Mouse (Mus musculus): Measurements from ENCODE around the gene Adam22. TPM values are rescaled to one million over a fixed set of nuclear protein-coding genes. Genes with fewer than 3 reads are reported as not detected.

The Adam22 gene
- polyA plus RNA-seq (2015; fragmentation: Nextera tagmentation; extraction: Ambion mirVana), result 7.4 and 7.7 TPM in 2 replicates

DNA sequence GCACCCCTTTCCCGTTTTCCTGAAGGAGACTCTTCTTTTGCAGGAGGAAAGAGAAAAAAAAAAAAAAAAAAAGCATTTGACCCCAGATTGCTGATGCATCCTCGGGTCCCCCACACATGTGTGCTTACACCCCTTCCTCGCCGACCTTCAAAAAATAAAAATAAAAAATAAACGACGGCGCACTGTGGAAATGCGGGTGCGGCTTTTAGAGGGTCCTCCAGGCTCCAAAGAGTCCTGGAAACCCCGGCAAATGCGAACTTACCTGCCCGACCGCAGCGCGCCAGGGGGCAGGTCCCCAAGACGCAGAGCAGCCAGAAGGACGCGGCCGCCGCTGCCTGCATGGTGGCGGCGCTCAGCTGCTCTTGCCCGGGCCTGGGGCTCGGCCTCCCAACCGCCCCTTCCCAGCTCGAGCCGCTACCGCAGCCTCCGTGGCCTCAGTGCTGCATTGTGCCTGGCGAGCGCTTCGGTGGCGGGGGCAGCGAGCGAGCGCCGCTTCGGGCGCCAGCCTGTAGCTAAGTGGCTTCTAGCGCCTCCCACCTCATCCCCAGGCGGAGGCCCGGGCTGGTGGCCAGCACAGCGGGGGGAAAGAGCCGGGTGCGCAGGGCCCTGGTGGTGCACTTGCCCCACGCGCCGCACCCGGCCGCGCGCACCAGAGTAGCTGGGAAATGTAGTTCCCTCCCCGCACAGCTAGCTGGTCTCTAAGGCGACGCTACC is at the start of gene Adam22:
Gene Adam22, minus strand, starts transcription at position 547 of the 714 bp plus-strand sequence.
- no peaks in the 10 kb centered on the region for H3K36me3 ChIP-seq (ENCODE audit: insufficient read depth, low read length)
- no peaks in the 10 kb centered on the region for H3K9me3 ChIP-seq (replicated peaks; ENCODE audit: low read length)
- WGBS, result under 1% methylated on average over 55 of the region's 55 CpGs
- no peaks in the 10 kb centered on the region for H3K4me1 ChIP-seq (replicated peaks; ENCODE audit: insufficient read depth, low read length)
- H3K4me3 ChIP-seq (replicated peaks; ENCODE audit: low read depth, low read length), result peak within 1 kb of the TSS; percentile 67
- no peaks in the 10 kb centered on the region for H3K27me3 ChIP-seq (ENCODE audit: insufficient read depth, low read length)
- peak within 1 kb of the TSS; percentile 90 for H3K4me2 ChIP-seq (ENCODE audit: low read length)
- DNase-seq (ENCODE audit: low spot score) (peak; percentile 81), ATAC-seq (replicated peaks; ENCODE audit: low FRiP score, low read depth) (peak; percentile 95)
- no peak within 1 kb of the TSS for H3K27ac ChIP-seq
- TF ChIP-seq CTCF (IDR thresholded peaks at IDR 0.05; ENCODE audit: low read depth), result no peak; the same call in 1 of the 2 replicates
- H3K9ac ChIP-seq (ENCODE audit: low read depth, low read length), result peak within 1 kb of the TSS; percentile 67

DNA sequence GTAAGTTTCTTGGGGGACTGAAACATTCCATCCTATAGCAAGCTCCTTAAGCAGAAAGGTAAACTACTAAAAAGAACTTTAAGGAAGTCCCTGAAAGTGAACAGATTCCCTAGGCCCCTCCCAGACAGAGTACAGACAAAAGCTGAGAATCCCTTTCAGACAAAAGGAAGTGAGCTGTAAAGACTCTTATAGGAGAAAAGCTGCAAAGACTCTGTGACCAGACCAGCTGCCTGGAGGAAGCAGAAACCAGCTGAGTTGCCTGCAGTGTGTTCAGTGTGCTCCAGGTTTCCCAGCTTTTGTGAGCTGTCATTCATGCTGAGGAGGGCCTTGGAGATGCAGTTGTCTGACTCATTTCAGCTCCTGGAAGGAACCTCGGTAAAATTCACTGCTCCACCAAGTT is 49.5 kb upstream of the Adam22 start:
- DNase-seq (ENCODE audit: low spot score) (no peak), ATAC-seq (replicated peaks; ENCODE audit: low FRiP score, low read depth) (no peak)
- peak overlapping the region; percentile 37; the same call in 1 of the 2 replicates for H3K27ac ChIP-seq
- no peak overlapping the region for H3K4me2 ChIP-seq (ENCODE audit: low read length)
- H3K9me3 ChIP-seq (replicated peaks; ENCODE audit: low read length), result no peaks in the 10 kb centered on the region
- 0 out of 2 replicates have a peak, but pooled peaks cover 7% of the 10 kb centered on the region for H3K36me3 ChIP-seq (ENCODE audit: insufficient read depth, low read length)
- H3K4me3 ChIP-seq (replicated peaks; ENCODE audit: low read depth, low read length), result no peak overlapping the region
- TF ChIP-seq CTCF (IDR thresholded peaks at IDR 0.05; ENCODE audit: low read depth), result no peak
- H3K27me3 ChIP-seq (ENCODE audit: insufficient read depth, low read length), result no peaks in the 10 kb centered on the region
- H3K4me1 ChIP-seq (replicated peaks; ENCODE audit: insufficient read depth, low read length), result 0 out of 2 replicates have a peak, but pooled peaks cover 3% of the 10 kb centered on the region
- WGBS, result 62% methylated on average over 1 of the region's 1 CpGs
- H3K9ac ChIP-seq (ENCODE audit: low read depth, low read length), result no peak overlapping the region

DNA sequence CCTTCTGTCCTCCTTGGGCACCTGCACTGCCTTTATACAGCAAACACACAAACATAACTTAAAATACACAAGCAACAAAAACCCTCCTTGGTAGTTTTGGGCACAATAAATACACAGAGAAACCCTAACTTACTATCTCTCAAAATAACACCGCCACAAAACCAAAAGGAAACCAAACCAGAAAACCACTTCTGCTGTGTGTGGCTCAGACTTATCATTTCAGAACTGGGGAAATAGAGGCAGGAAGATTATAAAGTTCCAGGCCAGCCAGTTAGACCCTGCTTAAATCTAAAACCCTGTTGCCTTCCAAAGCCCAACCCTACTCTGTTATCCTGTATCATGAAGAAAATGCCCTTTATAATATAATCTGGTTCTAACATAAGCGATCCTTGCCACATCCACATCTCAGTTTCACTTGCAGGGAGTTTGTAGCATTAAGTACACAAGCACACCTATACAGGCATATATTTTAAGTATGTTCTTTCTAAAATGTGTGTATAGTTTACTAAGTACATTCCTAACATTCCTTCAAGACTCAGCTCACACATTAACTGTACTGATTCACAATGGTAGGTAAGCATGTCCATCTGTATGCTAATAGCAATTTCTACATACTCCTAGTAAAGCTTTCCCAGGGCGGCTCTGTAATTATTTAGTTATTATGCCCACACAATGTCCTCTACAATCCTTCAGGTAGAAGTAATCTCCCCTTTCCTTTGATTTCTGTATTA is 48.9 kb upstream of the Adam22 start:
- Histone ChIP-seq H3K4me1 (replicated peaks; ENCODE audit: insufficient read depth, low read length) (0 out of 2 replicates have a peak, but pooled peaks cover 3% of the 10 kb centered on the region), H3K4me3 (replicated peaks; ENCODE audit: low read depth, low read length) (no peak overlapping the region), H3K9ac (ENCODE audit: low read depth, low read length) (no peak overlapping the region), H3K27ac (0 out of 2 replicates have a peak overlapping the region, but pooled peaks have one; percentile 37), H3K4me2 (ENCODE audit: low read length) (no peak overlapping the region), H3K36me3 (ENCODE audit: insufficient read depth, low read length) (0 out of 2 replicates have a peak, but pooled peaks cover 8% of the 10 kb centered on the region), H3K9me3 (replicated peaks; ENCODE audit: low read length) (no peaks in the 10 kb centered on the region), H3K27me3 (ENCODE audit: insufficient read depth, low read length) (no peaks in the 10 kb centered on the region)
- ATAC-seq (replicated peaks; ENCODE audit: low FRiP score, low read depth) (peak; percentile 57), DNase-seq (ENCODE audit: low spot score) (peak; percentile 31)
- TF ChIP-seq CTCF (IDR thresholded peaks at IDR 0.05; ENCODE audit: low read depth), result no peak
- WGBS, result 80% methylated on average over 3 of the region's 3 CpGs

DNA sequence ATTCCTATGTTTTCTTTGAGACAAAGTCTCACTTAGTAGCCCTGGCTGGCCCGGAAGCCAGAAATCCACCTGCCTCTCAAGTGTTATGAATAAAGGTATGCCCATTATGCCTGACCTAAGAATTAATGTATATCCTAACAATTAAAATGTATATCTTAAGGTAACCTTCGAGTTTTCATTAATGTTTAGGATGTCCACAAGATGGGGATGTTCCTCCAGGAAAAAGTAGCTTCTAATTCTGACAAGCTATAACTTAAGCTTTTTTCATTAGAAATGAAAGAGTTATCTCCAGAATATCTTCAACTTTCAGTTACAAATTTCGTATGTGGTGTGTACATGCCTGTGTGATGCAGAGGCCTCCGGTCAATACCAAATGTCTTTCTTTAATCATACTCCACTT is 40.8 kb upstream of the Adam22 start:
- no peaks in the 10 kb centered on the region for H3K27me3 ChIP-seq (ENCODE audit: insufficient read depth, low read length)
- no peak overlapping the region for H3K4me3 ChIP-seq (replicated peaks; ENCODE audit: low read depth, low read length)
- 87% methylated on average over 4 of the region's 4 CpGs for WGBS
- TF ChIP-seq CTCF (IDR thresholded peaks at IDR 0.05; ENCODE audit: low read depth), result peak; percentile 36
- H3K4me2 ChIP-seq (ENCODE audit: low read length), result no peak overlapping the region
- peaks cover 17% of the 10 kb centered on the region for H3K36me3 ChIP-seq (ENCODE audit: insufficient read depth, low read length)
- H3K27ac ChIP-seq, result no peak overlapping the region
- no peak for ATAC-seq (replicated peaks; ENCODE audit: low FRiP score, low read depth)
- H3K9ac ChIP-seq (ENCODE audit: low read depth, low read length), result no peak overlapping the region
- H3K9me3 ChIP-seq (replicated peaks; ENCODE audit: low read length), result no peaks in the 10 kb centered on the region
- H3K4me1 ChIP-seq (replicated peaks; ENCODE audit: insufficient read depth, low read length), result no peaks in the 10 kb centered on the region
- no peak for DNase-seq (ENCODE audit: low spot score)

DNA sequence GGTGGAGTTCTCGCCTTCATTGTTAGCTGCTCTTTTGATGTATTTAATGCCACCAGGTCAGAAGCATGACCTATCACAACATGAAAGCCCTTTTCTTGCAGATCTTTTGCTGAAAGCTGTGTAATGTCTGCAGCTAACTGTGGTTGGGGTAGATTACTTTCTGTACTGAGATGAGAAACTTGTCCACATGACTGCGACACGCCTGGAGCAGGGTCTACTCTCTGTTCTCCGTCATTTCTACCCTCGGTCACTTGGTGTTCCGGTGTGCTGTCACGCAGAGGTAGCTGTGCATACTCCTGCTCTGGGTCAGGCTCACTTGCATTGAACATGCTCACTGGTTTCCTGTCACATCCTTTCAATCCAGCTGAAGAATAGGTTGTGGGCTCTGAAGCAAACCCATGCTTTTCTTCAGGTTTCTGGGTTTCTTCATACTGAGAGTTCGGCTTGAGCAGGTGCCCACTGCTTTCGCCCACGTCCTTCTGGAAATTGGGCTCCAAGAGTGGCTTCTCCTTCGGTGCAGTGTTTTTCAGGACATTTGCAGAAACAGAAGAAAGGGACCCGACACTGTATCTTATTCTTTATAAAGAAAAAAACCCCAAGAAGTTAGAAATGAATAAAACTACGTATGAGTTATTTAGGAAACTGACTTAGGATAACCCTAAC is 29.8 kb upstream of the Adam22 start:
- H3K4me3 ChIP-seq (replicated peaks; ENCODE audit: low read depth, low read length), result no peak overlapping the region
- H3K4me2 ChIP-seq (ENCODE audit: low read length), result no peak overlapping the region
- 0 out of 2 replicates have a peak, but pooled peaks cover 9% of the 10 kb centered on the region for H3K36me3 ChIP-seq (ENCODE audit: insufficient read depth, low read length)
- DNase-seq (ENCODE audit: low spot score), result no peak
- no peaks in the 10 kb centered on the region for H3K27me3 ChIP-seq (ENCODE audit: insufficient read depth, low read length)
- 91% methylated on average over 13 of the region's 13 CpGs for WGBS
- no peak overlapping the region for H3K9ac ChIP-seq (ENCODE audit: low read depth, low read length)
- no peaks in the 10 kb centered on the region for H3K9me3 ChIP-seq (replicated peaks; ENCODE audit: low read length)
- ATAC-seq (replicated peaks; ENCODE audit: low FRiP score, low read depth), result no peak
- no peaks in the 10 kb centered on the region for H3K4me1 ChIP-seq (replicated peaks; ENCODE audit: insufficient read depth, low read length)
- no peak overlapping the region for H3K27ac ChIP-seq
- TF ChIP-seq CTCF (IDR thresholded peaks at IDR 0.05; ENCODE audit: low read depth), result no peak
